Mouse (Mus musculus) heart, adult 2 months (tissue): ENCODE measurements around the gene Atp4b.

Experiments used
- CTCF ChIP-seq: fragments of 200-600 bp; IDR thresholded peaks from 2 replicates; pipeline ENCODE4 v1.8.1; 2022; ENCODE audit warnings: antibody characterized with exemption, mild to moderate bottlenecking, moderate library complexity
- EP300 ChIP-seq: fragments of 200-500 bp; IDR thresholded peaks from 2 replicates; pipeline ENCODE4 v1.6.1; 2011; ENCODE audit warnings: low read depth, low read length, control low read depth; ENCODE audit not compliant: insufficient read depth

- peak; percentile 64; the same call in 1 of the 2 replicates for TF ChIP-seq EP300
- TF ChIP-seq CTCF = peak; percentile 90
These were observed 15.0 kb upstream of the Atp4b start for GRCm38 (mm10) chr8:13411597-13411996.
